Mouse (Mus musculus): ENCODE measurements around the gene Aqp3.
"Not testable (repeated sequence)": the region's sequence is repeated elsewhere in the genome, so short reads cannot be mapped to it uniquely, and the experiment has no call there.

Gene Aqp3

GRCm38 (mm10) chr4:41102901-41103300 is 4.9 kb upstream of the Aqp3 start:
- no peak for DNase-seq

GRCm38 (mm10) chr4:41100986-41101385 is 3.0 kb upstream of the Aqp3 start:
- no peak for DNase-seq

- no peak for DNase-seq
These were observed 581 bp upstream of the Aqp3 start for GRCm38 (mm10) chr4:41098577-41098951.

GRCm38 (mm10) chr4:41097381-41097780 is 602 bp downstream of the Aqp3 start:
- no peak for DNase-seq

GRCm38 (mm10) chr4:41096794-41097193 is 1.2 kb downstream of the Aqp3 start:
- no peak for DNase-seq

- DNase-seq: no peak
These were observed 1.8 kb downstream of the Aqp3 start for GRCm38 (mm10) chr4:41096169-41096568.

- DNase-seq: no peak
These were observed 3.6 kb downstream of the Aqp3 start for GRCm38 (mm10) chr4:41094361-41094760.

GRCm38 (mm10) chr4:41092958-41093357 is 5.0 kb downstream of the Aqp3 start:
- DNase-seq: no peak

- no peak for DNase-seq
These were observed 6.6 kb downstream of the Aqp3 start for GRCm38 (mm10) chr4:41091391-41091790.

- DNase-seq: no peak
These were observed 8.3 kb downstream of the Aqp3 start for GRCm38 (mm10) chr4:41089705-41090104.

- no peak for DNase-seq
These were observed 8.8 kb downstream of the Aqp3 start for GRCm38 (mm10) chr4:41089189-41089588.

- DNase-seq: no peak
These were observed 10.3 kb downstream of the Aqp3 start for GRCm38 (mm10) chr4:41087459-41088298.

- no peak for DNase-seq
These were observed 11.0 kb downstream of the Aqp3 start for GRCm38 (mm10) chr4:41086947-41087346.

GRCm38 (mm10) chr4:41084819-41085218 is 13.2 kb downstream of the Aqp3 start:
- no peak for DNase-seq

GRCm38 (mm10) chr4:41082803-41083202 is 15.2 kb downstream of the Aqp3 start:
- not testable (repeated sequence) for DNase-seq

- DNase-seq: no peak
These were observed 16.2 kb downstream of the Aqp3 start for GRCm38 (mm10) chr4:41081733-41082132.

- no peak for DNase-seq
These were observed 19.3 kb downstream of the Aqp3 start for GRCm38 (mm10) chr4:41078726-41079125.

GRCm38 (mm10) chr4:41074461-41074860 is 23.5 kb downstream of the Aqp3 start:
- no peak for DNase-seq

GRCm38 (mm10) chr4:41073008-41073817 is 24.8 kb downstream of the Aqp3 start:
- DNase-seq: no peak

- no peak for DNase-seq
These were observed 26.2 kb downstream of the Aqp3 start for GRCm38 (mm10) chr4:41071500-41072429.

GRCm38 (mm10) chr4:41065196-41065595 is 32.8 kb downstream of the Aqp3 start:
- no peak for DNase-seq

GRCm38 (mm10) chr4:41063894-41064673 is 33.9 kb downstream of the Aqp3 start:
- DNase-seq: peak; percentile 54

Data from embryo, embryonic 11 days (tissue).